Mouse (Mus musculus) neural tube, embryonic 14.5 days (tissue): Measurements from ENCODE around the gene Bysl. TPM values are rescaled to one million over a fixed set of nuclear protein-coding genes. Genes with fewer than 3 reads are reported as not detected.

Source experiments
- ATAC-seq: fragments of 200-750 bp; cut with Nextera tagmentation; 2 replicates; pipeline ENCODE4 v1.8.0; 2017; ENCODE audit warnings: low read depth, mild to moderate bottlenecking, moderate TSS enrichment, moderate library complexity
- H3K27ac ChIP-seq: fragments of 300-500 bp; sonication (generic); 2 replicates; pipeline ENCODE4 v1.5.1; 2014; ENCODE audit warnings: low read depth, mild to moderate bottlenecking, control low read depth, low read length, moderate library complexity, mixed read lengths
- H3K27me3 ChIP-seq: fragments of 300-500 bp; sonication (generic); 2 replicates; pipeline ENCODE4 v1.6.1; 2014; ENCODE audit warnings: low read length; ENCODE audit not compliant: control insufficient read depth, insufficient read depth
- H3K36me3 ChIP-seq: fragments of 300-500 bp; sonication (generic); 2 replicates; pipeline ENCODE4 v1.6.1; 2014; ENCODE audit warnings: low read length, mixed read lengths; ENCODE audit not compliant: control insufficient read depth, insufficient read depth
- H3K4me1 ChIP-seq: fragments of 300-500 bp; sonication (generic); 2 replicates; pipeline ENCODE4 v1.6.1; 2014; ENCODE audit warnings: low read length; ENCODE audit not compliant: control insufficient read depth, insufficient read depth
- H3K4me2 ChIP-seq: fragments of 300-500 bp; sonication (generic); 2 replicates; pipeline ENCODE4 v1.6.1; 2014; ENCODE audit warnings: mild to moderate bottlenecking, low read depth, low read length, control low read depth
- H3K4me3 ChIP-seq: fragments of 300-500 bp; sonication (generic); 2 replicates; pipeline ENCODE4 v1.5.1; 2014; ENCODE audit warnings: low read depth, low read length, control low read depth, mixed read lengths
- H3K9ac ChIP-seq: fragments of 300-500 bp; sonication (generic); replicated peaks from 2 replicates; pipeline ENCODE4 v1.6.1; 2014; ENCODE audit warnings: low read depth, mild to moderate bottlenecking, control low read depth, low read length, mixed read lengths
- H3K9me3 ChIP-seq: fragments of 300-500 bp; sonication (generic); 2 replicates; pipeline ENCODE4 v1.6.1; 2016; ENCODE audit warnings: low read length; ENCODE audit not compliant: control insufficient read depth
- whole genome bisulfite sequencing: fragments of 180-500 bp; shearing (Covaris S2); extraction: QIAGEN DNeasy Blood & Tissue Kit; methylation state at CpG from one replicate; pipeline ENCODE4 v1.1.7; 2014; 5-methylcytosine and 5-hydroxymethylcytosine counted together
- polyA plus RNA-seq: library from polyadenylated mRNA; unstranded; fragments of >200 nt; fragmentation: Nextera tagmentation; extraction: Ambion mirVana; gene quantifications from 2 replicates; pipeline ENCODE4 v1.2.1, GENCODE M21; 2014

Bysl gene
- polyA plus RNA-seq, 1 experiment from 2014 or later: 32.7 TPM

DNA sequence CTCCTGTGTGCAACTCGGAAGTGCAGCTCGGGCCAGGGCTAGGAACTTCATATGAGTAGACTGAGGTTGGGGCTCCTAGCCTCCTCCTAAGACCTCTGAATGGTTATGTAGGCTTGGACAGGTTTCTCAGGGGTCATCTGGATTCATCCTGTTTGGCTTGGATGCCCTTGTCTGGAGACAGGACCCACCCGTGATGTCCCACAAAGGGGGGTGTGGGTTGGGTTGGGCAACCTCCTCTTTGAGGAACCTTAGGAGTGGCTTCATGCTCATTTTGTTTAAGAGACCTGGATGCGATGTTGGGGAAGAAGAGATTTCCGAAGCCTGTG lies 14.5 kb downstream of the Bysl start:
- H3K9me3 ChIP-seq: no peaks in the 10 kb centered on the region
- peak overlapping the region; percentile 75; the same call in 1 of the 2 replicates for H3K4me2 ChIP-seq
- peaks cover 18% of the 10 kb centered on the region for H3K4me1 ChIP-seq
- WGBS: 81% methylated on average over 5 of the region's 5 CpGs
- H3K9ac ChIP-seq: no peak overlapping the region
- no peak for ATAC-seq
- H3K36me3 ChIP-seq: peaks cover 12% of the 10 kb centered on the region; the same call in 1 of the 2 replicates
- H3K4me3 ChIP-seq: no peak overlapping the region
- H3K27ac ChIP-seq: peak overlapping the region; percentile 72; the same call in 1 of the 2 replicates
- no peaks in the 10 kb centered on the region for H3K27me3 ChIP-seq

DNA sequence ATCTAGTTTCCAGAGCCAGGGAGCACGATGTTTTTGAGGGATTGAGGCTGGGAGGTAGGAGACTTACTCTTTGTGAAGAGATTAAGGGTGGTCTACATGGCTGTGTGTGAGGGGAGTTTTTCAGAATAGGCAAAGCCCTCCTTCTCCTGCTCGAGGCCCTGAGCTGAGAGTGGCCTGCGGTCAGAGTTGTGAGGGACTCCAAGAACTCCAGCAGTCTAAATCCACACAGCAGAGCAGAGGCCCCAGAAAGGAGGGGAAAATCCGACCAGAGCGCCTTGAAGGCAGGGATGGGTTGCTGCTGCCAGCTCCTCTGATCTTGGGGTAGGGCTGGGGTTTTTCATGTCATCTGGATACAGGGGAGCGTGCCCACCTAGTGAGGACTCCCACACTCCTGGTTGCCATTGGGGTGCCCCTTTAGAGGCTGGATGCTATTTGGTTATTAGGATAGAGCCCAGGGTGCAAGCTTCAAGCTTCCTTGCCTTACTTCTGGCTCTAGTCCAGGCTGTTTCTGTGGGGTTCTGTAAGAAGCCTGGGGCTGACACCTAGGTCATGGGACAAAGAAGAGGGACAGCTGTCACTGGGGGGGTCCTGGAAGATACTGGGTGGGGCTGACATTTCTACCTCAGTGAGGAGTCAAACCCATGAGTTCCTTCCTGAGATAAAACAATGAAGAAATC lies 15.0 kb downstream of the Bysl start:
- ATAC-seq: no peak
- H3K27ac ChIP-seq: peak overlapping the region; percentile 72
- peak overlapping the region; percentile 68; the same call in 1 of the 2 replicates for H3K4me3 ChIP-seq
- 39% methylated on average over 6 of the region's 6 CpGs for WGBS
- no peaks in the 10 kb centered on the region for H3K27me3 ChIP-seq
- peak overlapping the region; percentile 75 for H3K4me2 ChIP-seq
- peak overlapping the region; percentile 39 for H3K9ac ChIP-seq
- peaks cover 18% of the 10 kb centered on the region for H3K4me1 ChIP-seq
- peaks cover 7% of the 10 kb centered on the region; the same call in 1 of the 2 replicates for H3K36me3 ChIP-seq
- H3K9me3 ChIP-seq: no peaks in the 10 kb centered on the region

DNA sequence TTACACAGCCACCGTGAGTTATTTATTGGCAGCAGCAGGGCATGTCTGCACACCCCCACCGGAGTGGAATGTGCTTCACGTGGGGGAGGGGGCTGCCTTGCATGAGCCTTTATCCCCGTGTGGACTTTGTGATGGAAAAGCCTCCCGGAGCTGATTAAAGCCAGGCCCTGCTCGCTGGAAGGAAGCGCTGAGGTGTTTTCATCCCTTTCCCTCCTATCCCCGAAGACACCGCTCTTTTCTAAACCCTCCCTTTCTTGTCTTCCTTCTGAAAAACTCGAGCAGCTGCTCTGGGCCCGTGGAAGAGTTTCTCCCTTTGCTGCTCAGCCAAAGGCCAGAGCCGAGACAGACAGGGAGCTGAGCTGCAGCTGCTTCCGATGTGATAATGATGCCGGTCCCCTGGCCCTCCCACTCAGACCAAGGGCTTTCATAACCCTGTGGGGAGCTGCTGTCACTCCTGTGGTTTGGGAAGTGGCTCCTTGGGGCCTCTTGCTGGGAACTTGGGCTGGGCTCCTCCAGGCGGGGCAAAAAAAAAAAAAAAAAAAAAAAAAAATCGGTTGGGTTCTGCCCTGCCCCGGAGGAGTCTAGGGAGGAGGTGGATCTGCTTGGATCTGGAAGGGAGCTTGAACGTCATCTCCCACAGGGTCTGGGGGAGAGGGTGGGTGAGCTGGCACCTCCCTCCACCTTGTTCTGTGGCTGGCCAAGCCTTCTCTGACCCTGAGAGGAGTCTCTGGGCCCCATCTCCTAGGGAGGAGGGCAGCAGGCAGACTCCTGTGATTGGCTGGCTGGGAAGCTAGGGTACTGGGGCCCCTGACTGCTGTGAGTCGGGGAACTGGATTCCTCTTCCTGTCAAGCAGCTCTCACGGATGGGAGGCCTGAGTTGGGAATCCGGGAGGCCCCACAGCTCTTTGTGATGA lies 15.8 kb downstream of the Bysl start:
- Histone ChIP-seq H3K4me3 (peak overlapping the region; percentile 68), H3K9me3 (no peaks in the 10 kb centered on the region), H3K9ac (peak overlapping the region; percentile 42), H3K36me3 (0 out of 2 replicates have a peak, but pooled peaks cover under 1% of the 10 kb centered on the region), H3K27ac (peak overlapping the region; percentile 72), H3K4me1 (peaks cover 18% of the 10 kb centered on the region), H3K4me2 (peak overlapping the region; percentile 75), H3K27me3 (no peaks in the 10 kb centered on the region)
- WGBS: 1% methylated on average over 21 of the region's 21 CpGs
- ATAC-seq: peak; percentile 12; the same call in 1 of the 2 replicates

- H3K36me3 ChIP-seq: no peaks in the 10 kb centered on the region
- peak overlapping the region; percentile 72 for H3K27ac ChIP-seq
- peak overlapping the region; percentile 75 for H3K4me2 ChIP-seq
- 1% methylated on average over 4 of the region's 9 CpGs for WGBS
- H3K27me3 ChIP-seq: no peaks in the 10 kb centered on the region
- H3K4me3 ChIP-seq: peak overlapping the region; percentile 68
- no peaks in the 10 kb centered on the region for H3K9me3 ChIP-seq
- peaks cover 18% of the 10 kb centered on the region for H3K4me1 ChIP-seq
- H3K9ac ChIP-seq: peak overlapping the region; percentile 67; the same call in 1 of the 2 replicates
- no peak for ATAC-seq
Observed at GRCm38 (mm10) chr17:47594969-47595247, 16.4 kb downstream of the Bysl start.

GRCm38 (mm10) chr17:47594183-47594968 lies 16.9 kb downstream of the Bysl start:
- Histone ChIP-seq H3K9me3 (no peaks in the 10 kb centered on the region), H3K27me3 (no peaks in the 10 kb centered on the region), H3K9ac (peak overlapping the region; percentile 67), H3K36me3 (no peaks in the 10 kb centered on the region), H3K4me1 (peaks cover 18% of the 10 kb centered on the region), H3K27ac (peak overlapping the region; percentile 74), H3K4me2 (peak overlapping the region; percentile 75), H3K4me3 (peak overlapping the region; percentile 68)
- no peak for ATAC-seq
- WGBS: under 1% methylated on average over 41 of the region's 43 CpGs

GRCm38 (mm10) chr17:47593854-47594182 lies 17.5 kb downstream of the Bysl start:
- peak overlapping the region; percentile 68 for H3K4me3 ChIP-seq

GRCm38 (mm10) chr17:47593215-47593853 lies 18.0 kb downstream of the Bysl start:
- peak overlapping the region; percentile 75 for H3K4me2 ChIP-seq
- no peaks in the 10 kb centered on the region for H3K9me3 ChIP-seq
- no peaks in the 10 kb centered on the region for H3K27me3 ChIP-seq
- H3K27ac ChIP-seq: peak overlapping the region; percentile 74
- WGBS: under 1% methylated on average over 63 of the region's 63 CpGs
- ATAC-seq: peak; percentile 91
- peak overlapping the region; percentile 67 for H3K9ac ChIP-seq
- no peaks in the 10 kb centered on the region for H3K36me3 ChIP-seq
- peak overlapping the region; percentile 68 for H3K4me3 ChIP-seq
- peaks cover 18% of the 10 kb centered on the region for H3K4me1 ChIP-seq

More at GRCm38 (mm10) chr17:47593854-47594182, 17.5 kb downstream of the Bysl start:
- 0% methylated on average over 13 of the region's 13 CpGs for WGBS
- Histone ChIP-seq H3K4me1 (peaks cover 18% of the 10 kb centered on the region), H3K9me3 (no peaks in the 10 kb centered on the region), H3K4me2 (peak overlapping the region; percentile 75), H3K27ac (peak overlapping the region; percentile 74), H3K9ac (peak overlapping the region; percentile 67), H3K36me3 (no peaks in the 10 kb centered on the region), H3K27me3 (no peaks in the 10 kb centered on the region)
- ATAC-seq: peak; percentile 5; the same call in 1 of the 2 replicates

DNA sequence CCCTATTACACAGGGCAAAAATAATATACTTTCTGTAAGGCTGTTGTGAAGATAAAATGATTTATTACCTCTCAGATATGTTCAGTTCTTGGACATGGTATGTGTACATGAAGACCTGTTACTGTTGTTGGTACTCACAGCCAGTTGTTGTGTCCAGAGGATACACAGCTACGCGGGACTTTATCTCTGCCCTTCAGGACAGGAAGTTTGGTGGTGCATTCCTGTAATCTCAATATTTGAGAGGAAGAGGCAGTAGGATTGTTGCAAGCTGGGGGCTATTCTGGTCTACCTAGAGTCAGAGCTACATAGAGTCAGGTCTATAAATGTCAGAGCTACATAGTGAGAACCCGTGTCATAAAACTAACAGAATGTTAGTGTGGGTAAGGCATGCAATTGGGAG lies 20.2 kb downstream of the Bysl start:
- Histone ChIP-seq H3K36me3 (no peaks in the 10 kb centered on the region), H3K27me3 (no peaks in the 10 kb centered on the region), H3K4me2 (no peak overlapping the region), H3K4me1 (peaks cover 8% of the 10 kb centered on the region), H3K9ac (no peak overlapping the region), H3K9me3 (no peaks in the 10 kb centered on the region), H3K27ac (no peak overlapping the region), H3K4me3 (no peak overlapping the region)
- ATAC-seq: no peak
- WGBS: 91% methylated on average over 3 of the region's 3 CpGs
